Mouse (Mus musculus): ENCODE results near the gene Fgfr2.
A peak's percentile ranks its signal among the peaks of the same experiment; 100 is the strongest.

Gene Fgfr2

GRCm38 (mm10) chr7:132824346-132825022 is 298.7 kb downstream of the Fgfr2 start:
- DNase-seq (ENCODE audit: low read depth, low spot score) = no peak

- DNase-seq (ENCODE audit: low read depth, low spot score) = no peak
Measured at GRCm38 (mm10) chr7:132823832-132824231, 299.3 kb downstream of the Fgfr2 start.

DNA sequence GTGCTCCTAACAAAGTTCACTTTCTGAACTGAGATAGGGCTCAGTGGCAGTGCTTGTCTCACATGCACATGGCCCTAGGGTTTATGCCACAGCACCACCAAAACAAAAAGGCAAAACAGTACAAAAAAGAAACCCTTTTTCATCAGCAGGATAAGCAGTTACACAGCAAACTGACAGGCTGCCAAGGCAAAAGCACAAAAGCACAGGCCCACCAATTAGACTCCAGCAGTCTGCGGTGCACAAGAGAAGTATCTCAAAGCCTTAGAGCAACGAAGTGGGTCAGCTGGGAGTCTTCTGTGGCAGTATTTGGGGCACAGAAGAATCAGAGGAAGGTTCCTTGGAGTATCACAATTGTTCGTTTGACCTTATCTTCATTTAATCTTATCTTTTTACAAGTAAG is 302.5 kb downstream of the Fgfr2 start:
- no peak for DNase-seq (ENCODE audit: low read depth, low spot score)

GRCm38 (mm10) chr7:132817056-132817455 is 306.1 kb downstream of the Fgfr2 start:
- DNase-seq (ENCODE audit: low read depth, low spot score) = no peak

DNA sequence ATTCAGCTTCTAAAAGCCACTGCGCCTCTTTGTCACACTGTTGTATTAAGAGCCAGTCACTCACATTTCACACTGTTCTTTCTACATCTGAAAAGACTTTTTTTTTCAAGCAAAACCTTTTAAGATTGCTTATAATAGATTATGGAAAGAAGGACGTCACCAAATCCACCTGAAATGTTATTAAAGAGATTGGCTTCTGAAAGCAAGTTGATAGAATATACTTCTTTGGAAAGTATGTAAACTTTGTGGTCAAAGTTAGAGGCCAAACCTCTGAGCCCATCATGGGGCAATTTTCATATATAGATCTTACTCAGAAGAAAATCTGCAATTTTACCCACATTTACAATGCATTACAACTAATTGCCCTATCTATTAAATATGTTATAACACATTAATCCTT is 306.6 kb downstream of the Fgfr2 start:
- DNase-seq (ENCODE audit: low read depth, low spot score) = no peak

- no peak for DNase-seq (ENCODE audit: low read depth, low spot score)
Measured at GRCm38 (mm10) chr7:132815081-132815480, 308.1 kb downstream of the Fgfr2 start.

DNA sequence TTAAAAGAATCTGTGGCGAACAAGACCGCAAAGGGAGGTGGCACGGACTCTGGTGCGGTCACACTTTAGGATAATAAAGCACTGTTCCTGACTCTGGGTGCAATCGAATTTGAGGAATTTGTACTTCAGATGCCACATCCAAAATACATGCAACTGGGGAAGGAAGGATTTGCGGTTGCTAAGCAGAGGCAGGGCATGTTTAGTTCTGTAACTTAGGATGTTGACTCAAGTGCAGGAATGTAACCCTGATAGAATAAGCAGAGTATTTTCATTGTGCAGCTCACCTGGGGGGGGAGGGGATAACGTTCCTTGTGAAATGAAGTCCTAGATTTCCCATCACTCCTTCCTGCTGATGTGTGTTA is 309.1 kb downstream of the Fgfr2 start:
- DNase-seq (ENCODE audit: low read depth, low spot score) = no peak

- DNase-seq (ENCODE audit: low read depth, low spot score) = peak; percentile 86
Measured at GRCm38 (mm10) chr7:132813416-132814088, 309.6 kb downstream of the Fgfr2 start, which contains the start of gene Fam53b. Fam53b (minus strand) TSS chr7:132813886.

DNA sequence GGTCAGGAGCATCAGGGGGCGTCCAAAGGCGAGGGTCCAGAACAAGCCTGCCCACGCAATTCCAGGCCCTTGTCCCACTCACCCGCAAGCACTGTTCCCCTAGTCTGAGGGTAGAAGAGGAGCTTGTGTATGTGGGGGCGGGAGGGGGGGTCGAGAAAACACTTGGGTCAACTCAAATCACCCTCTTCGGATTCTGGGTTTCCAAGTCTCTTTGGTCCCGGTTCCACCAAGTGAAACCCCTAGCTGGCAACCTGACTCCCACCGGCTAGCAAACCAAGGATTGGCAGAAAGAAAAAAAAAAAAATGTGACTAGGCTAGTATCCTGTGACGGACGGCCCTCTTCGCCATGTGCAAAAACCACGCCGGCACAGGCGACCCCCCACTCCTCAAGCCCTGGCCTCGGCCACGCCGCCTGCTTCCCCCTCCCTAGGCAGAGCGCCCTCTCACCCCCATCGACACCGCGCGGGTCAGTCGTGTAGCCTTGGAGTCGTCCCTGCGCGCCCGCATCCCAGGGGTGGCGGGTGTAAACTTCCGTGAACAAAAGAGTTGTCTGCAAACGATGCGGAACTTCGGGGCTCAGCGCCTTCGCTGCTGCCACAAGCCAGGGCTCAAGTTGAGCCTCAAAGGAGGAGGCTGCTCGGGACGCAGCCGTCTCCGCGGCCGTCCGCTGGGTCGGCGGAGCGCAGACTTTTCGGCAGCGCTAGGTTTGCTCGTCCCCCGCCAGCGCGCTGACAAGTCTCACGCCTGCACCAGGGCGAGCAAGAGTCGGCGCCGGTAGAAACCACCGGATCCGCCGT is 310.3 kb downstream of the Fgfr2 start:
- DNase-seq (ENCODE audit: low read depth, low spot score) = peak; percentile 87

GRCm38 (mm10) chr7:132811716-132812618 is 311.2 kb downstream of the Fgfr2 start:
- DNase-seq (ENCODE audit: low read depth, low spot score) = peak; percentile 79

DNA sequence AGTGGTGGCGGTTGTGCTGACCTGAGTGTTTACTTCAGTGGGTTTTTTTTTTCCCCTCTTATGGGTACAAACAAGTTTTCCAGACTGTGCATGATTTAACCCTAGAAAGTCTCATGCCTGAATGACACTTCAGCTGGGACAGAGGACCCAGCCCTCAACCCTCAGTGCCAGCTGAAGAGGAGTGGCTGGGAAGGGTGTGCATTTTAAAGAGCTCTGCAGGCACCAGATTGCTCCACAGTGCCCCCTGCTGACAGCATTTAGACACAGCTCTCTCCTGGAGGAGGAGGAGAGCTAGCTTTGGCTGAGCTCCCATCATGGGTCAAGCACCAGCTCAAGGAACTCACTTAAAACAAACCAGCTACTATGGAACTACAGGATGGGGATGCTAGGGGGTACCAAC is 312.3 kb downstream of the Fgfr2 start:
- DNase-seq (ENCODE audit: low read depth, low spot score) = peak; percentile 90

DNA sequence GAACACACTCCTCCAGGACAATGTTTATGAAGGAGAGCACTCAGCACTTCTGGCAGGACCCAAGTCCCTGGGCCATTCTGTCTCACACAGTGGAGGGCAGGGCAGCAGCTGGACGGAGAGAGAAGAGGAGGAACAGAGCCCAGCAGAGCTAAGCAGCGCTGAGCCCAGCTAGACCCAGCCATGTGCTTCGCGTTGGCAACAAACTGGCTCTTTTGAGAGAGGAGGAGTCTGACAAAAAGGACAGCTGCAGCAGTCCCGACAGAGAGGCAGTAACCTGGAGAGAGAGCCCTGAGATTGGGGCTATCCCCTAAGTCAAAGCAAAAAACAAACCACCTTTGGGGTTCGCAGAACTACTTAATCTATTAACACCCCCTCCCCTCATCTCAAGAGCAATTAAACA is 312.8 kb downstream of the Fgfr2 start:
- DNase-seq (ENCODE audit: low read depth, low spot score) = no peak

- DNase-seq (ENCODE audit: low read depth, low spot score) = no peak
Measured at GRCm38 (mm10) chr7:132809721-132810120, 313.4 kb downstream of the Fgfr2 start.

- DNase-seq (ENCODE audit: low read depth, low spot score) = no peak
Measured at GRCm38 (mm10) chr7:132808841-132809682, 314.1 kb downstream of the Fgfr2 start.

DNA sequence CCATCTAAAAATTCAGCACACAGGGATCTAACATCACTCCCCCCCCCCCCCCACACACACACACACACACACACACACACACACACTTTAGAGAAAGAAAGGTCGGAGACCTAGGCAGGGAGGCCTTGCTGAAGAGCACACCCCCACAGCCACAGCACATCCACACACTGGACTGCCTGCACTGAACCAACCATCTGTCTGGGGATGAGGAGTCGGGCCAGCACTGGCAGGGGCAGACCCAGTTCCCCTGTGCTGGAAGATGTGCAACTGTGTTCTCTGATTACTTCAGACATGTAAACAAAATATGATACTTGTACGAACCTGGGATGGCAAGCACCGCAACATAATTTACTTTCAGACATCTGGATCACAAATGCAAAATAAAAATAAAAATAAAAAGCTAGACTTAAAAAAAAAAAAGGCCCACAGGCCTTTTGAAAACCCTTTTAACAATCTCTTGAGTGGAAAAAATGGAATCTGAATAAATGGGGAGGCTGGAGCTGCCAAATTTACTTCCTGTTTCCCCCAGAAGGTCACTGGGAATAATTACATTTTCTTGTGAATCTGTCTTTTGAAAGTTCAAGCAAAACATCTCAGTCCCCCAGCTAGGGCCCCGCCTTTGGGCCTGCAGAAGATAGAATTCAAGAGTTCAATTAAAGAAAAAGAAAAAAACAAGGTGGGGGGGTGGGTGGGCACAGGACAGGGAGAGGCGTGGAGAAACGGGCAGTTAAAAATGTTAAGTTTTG is 314.9 kb downstream of the Fgfr2 start:
- no peak for DNase-seq (ENCODE audit: low read depth, low spot score)

GRCm38 (mm10) chr7:132806926-132807857 is 316.0 kb downstream of the Fgfr2 start:
- no peak for DNase-seq (ENCODE audit: low read depth, low spot score)

DNA sequence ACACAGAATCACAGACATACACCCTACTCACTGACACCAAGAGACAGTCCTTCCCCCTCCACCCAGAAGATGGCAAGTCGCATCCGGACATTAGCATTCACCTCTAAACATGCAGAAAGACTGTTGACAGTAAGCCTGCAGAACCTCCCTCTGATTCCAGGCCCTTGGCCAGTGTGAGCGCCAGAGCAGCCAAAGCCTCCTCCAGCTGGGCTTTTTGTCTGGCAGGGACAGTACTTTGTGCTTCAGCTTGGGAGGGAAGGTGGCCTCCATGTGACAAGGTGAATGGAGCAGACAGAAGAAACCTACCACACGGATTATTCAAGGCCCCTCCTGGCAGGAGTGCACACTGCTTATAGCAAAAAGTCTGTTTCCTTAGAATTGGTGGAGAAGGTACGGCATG is 316.9 kb downstream of the Fgfr2 start:
- DNase-seq (ENCODE audit: low read depth, low spot score) = no peak

- DNase-seq (ENCODE audit: low read depth, low spot score) = no peak
Measured at GRCm38 (mm10) chr7:132804951-132805350, 318.2 kb downstream of the Fgfr2 start.

GRCm38 (mm10) chr7:132804461-132804860 is 318.7 kb downstream of the Fgfr2 start:
- DNase-seq (ENCODE audit: low read depth, low spot score) = no peak
